Mouse (Mus musculus): Measurements from ENCODE around the gene Arhgdia.
A peak's percentile ranks its signal among the peaks of the same experiment; 100 is the strongest.
"Not testable (repeated sequence)": the region's sequence is repeated elsewhere in the genome, so short reads cannot be mapped to it uniquely, and the experiment has no call there.

Arhgdia gene

DNA sequence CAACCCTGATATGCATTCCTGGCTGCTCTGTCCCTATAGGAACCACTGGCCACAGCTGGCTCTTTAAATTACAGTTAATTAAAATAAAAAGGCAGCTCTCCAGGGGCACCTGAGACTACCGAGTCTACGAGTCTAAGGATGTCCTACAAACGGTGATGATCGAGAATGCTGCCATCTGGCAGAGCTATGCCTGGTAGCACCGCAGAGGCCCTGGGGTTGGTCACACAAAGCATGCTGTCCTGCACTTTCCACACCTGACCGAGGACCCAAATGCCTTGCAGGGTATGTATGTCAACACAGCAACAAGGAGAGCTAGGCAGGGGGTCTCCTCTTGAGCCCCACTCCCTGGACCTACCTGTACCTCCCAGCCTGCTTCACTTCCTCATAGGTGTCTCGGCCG lies 32.6 kb upstream of the Arhgdia start:
- DNase-seq (ENCODE audit: inconsistent ontology term) = no peak

DNA sequence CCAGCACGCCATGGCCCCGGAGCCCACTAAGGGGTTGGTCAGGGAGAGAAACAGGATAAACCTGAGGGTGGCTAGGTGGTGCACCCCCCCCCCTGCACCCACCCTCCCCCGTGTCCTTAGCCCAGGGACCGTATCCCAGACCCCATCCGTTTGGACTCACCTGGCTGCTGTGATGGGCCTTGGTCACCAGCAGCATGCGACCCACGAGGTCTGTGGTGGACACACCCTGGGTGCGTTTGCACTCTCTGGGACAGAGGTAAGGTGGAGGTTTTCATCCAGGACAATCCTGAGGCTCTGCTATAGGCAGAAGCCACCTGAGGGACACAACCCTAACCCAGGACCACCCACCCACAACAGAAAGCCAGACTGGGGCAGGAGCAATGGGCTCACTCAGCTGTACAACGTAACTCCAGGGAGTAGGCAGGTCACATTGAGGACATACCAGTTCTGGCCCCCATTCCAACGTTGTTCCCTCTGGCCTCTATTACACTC lies 32.1 kb upstream of the Arhgdia start:
- DNase-seq (ENCODE audit: inconsistent ontology term) = no peak

DNA sequence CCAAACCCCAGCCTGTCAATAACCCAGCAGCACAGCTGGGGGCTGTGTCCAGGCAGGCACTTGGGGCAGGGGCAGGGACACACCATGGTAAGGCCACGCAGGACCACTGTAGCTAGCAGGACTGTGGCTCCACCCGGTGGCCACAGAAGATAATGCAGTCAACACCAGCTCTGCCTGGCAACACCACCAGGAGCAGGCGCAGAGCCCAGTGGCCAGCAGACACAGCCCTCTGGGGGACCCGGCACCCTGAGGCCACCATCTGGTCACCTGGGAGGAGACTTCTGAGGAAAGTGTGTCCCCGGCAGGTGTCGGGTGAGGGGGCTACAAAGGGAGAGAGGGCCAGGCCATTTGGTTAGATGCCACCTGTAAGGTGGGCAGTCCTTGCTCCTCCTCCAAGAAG lies 31.3 kb upstream of the Arhgdia start:
- DNase-seq (ENCODE audit: inconsistent ontology term) = peak; percentile 71

DNA sequence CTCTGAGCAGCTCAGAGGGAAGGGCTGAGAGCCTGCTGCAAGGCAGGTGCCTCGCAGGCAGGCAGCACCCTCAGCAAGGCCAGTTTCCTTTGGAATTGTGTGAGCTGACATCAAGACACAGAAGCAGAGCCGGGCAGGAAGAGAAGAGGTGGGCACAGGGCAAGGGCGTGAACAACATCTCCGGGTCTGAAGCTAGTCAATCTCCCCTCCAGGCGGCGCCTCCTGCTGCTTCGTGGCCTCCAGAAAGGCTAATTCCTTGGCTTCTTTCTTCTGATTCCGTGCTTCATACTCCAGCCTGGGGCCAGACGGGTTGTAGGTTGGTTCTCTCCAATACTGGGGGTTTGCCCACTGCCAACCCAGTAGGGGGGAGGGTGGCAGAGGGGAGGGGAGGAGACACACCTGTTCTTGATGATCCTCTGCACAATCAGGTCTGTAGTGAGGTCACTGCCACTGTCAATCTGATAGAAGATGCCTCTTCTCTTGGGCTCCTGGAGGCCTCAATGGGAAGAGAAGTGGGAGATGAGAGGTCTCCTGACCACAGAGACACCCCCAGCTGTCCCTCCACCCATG lies 29.1 kb upstream of the Arhgdia start:
- no peak for DNase-seq (ENCODE audit: inconsistent ontology term)

DNA sequence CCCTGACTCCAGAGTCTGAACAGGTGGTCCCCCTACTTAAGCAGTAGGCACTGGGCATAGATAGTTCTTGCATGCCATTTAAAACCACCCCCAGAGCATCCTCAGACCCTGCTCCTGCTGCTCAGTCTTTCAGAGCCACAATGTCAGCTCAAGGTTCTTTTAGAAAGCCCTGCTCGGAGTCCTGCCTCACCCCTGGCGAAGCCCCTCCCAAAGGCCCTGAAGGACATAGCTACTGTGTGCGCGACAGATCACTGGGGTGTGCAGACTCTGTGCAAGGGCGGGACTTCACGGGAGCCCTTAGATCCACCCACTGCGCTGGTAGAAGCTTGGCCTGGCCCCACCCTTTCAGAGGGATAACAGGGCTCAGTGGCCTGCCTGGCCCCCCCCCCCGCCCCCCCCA lies 27.8 kb upstream of the Arhgdia start:
- DNase-seq (ENCODE audit: inconsistent ontology term) = no peak

DNA sequence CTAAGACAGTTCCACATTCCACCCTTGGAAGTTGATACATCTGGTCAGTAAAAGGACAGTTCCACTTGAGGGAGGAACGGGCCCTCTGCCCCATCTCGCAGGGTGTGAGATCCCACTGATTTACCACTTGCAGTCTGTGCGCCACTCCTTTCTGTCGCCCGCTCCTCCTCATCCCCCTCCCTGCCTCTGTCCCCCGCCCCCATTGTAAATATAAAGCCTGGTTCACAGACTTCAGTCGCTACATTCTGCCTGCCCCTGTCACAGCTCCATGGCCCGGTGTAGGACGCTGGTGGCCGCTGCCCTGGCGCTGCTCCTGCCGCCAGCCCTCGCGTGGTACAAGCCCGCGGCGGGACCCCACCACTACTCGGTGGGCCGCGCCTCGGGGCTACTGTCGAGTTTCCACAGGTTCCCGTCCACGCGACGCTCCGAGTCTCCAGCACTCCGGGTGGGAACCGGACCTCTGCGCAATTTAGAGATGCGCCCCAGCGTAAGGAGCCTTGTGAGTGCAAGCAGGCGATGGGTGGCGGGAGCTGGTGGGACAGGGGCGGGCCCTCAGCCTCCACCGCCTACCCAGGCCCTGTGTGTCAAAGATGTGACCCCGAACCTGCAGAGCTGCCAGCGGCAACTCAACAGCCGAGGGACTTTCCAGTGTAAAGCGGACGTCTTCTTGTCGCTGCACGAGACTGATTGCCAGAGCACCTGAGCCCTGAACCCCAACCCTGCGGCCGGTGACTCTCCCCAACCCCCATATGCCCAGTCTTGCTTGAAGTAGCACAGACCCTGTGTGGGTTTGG lies 27.0 kb upstream of the Arhgdia start, which contains the start of gene Npb:
Gene Npb, plus strand, starts transcription at position 237 of the 794 bp plus-strand sequence.
- DNase-seq (ENCODE audit: inconsistent ontology term) = no peak

DNA sequence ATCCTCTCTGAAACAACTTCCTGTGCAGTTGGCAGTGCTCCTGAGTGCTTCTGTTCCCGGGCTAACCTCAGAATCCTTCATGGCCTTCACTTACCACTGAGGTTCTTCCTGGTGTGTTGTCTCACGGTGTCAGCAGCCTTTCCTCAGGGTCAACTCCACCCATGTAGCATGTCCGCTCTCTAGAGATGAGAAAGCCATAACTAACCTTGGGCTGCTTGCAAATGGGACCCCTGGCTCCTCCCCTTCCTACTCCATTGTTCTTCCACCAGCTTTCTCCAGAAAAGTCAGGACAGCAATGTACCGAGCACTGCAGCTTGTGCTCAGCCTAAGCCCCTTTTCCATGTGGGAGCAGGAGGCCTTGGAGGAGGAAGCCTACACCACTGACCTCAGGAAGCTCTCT lies 25.3 kb upstream of the Arhgdia start:
- DNase-seq (ENCODE audit: inconsistent ontology term) = no peak

DNA sequence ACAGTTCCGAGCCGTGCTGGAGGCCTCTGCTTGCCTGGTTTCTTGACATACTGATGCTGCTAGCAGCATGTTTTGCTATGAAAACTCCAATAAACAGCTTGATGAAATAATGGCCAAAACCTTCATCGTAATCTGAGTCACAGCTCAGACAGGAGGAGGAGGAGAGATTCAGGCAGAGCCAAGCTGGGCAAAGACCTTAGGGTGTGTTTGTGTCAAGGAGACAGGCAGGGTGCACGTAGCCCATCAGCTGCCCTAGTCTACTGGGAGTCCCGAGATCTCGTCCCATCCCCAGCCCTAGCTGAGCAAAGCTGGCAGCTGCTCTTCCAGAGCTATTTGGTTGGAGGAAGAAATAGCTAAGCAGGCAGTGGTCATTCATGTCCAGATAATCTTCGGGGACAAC lies 24.2 kb upstream of the Arhgdia start:
- no peak for DNase-seq (ENCODE audit: inconsistent ontology term)

DNA sequence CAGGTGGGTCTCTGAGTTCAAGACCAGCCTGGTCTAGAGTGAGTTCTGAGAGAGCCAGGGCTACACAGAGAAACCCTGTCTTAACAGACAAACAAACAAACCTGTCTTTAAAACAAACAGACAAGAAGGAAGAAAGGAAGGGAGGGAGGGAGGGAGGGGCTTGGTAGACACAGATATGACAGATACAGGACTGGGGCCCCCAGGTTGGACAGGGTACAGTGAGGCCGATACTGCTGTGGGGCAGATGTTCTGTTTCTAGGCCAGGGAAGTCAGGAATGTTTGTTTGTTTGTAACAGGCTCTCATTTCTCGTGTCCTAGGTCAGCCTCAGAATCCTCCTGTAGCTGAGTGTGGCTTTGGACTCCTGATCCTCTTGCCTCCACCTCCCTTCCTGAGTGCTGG lies 22.1 kb upstream of the Arhgdia start:
- DNase-seq (ENCODE audit: inconsistent ontology term) = no peak

DNA sequence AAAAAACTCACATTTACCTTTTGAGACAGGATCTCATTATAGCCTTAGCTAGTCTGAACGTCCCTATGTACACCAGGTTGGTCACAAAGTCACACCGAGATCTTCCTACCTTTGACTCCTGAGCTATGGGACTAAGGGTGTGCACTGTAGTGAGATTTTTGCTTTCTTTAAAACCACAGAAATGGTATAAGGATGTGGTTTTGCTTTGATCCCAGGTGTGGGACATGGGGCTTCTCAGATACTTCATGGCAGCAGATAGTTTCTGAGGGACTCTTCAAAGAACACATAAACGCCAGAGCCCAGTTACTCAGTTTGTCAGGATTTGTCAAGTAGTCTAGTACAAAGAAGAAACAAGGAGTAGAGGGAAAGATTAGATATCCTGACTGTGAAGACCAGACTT lies 19.3 kb upstream of the Arhgdia start:
- DNase-seq (ENCODE audit: inconsistent ontology term) = no peak

DNA sequence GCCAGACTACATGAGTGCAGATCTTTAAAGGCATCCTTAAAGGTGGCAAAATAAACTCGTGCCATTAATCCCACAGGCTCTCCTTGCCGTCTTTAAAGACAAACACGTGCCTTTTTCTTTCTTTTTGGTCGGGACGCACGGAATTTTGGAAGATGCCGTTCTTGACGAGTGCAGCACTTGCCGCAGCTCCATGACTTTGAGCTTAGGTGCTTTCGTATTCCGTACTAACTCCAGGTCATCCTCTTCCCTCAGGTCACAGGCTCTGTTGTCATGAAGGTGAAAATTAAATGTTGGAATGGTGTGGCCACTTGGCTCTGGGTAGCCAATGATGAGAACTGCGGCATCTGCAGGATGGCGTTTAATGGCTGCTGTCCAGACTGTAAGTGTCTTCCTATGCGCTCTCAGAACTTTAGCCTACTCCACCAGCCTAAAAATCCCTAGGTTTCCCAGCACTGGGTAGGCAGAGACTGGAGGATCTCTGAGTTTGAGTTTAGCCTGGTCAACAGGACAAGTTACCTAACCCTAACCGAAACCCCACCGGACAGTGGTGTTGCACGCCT lies 17.6 kb upstream of the Arhgdia start:
- DNase-seq (ENCODE audit: inconsistent ontology term) = no peak

DNA sequence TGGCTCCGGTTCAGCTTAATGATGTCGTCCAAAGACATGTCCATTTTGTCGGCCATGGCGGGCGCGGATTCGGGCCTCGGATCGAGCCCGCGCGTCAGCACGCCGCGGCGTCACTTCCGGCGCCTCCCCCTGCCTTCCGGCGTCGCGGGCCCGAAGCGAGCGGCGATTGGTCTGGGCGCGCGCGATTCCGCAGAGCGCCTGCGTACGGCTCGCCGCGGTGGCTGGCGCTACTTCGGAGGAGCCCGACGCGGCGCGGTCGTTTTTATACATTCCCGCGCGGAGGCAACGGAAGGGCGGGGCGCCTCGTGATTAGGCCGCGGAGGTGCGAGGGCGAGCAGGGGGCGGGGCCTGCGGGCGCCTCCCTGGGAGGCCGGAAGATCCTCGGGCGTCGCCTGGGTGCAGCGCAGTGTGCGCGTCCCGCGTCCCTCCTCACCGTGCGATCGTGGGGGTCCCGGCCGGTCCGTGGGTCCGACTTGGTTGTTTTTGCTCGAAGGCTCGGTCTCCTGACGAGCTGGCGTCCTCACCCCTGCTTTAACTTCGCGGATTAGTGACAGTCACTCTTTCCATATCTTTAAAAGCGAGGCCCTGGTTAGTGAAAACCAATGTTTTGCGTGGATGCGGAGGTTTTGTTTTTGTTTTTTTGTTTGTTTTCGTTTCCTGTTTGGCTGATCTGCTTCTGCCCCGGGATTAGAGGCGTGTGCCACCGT lies 17.0 kb upstream of the Arhgdia start, which contains the start of the genes Alyref and Anapc11:
Gene Alyref, minus strand, starts transcription at position 83 of the 707 bp plus-strand sequence.
Gene Anapc11, plus strand, starts transcription at position 139 of the 707 bp plus-strand sequence.
- DNase-seq (ENCODE audit: inconsistent ontology term) = peak; percentile 97

DNA sequence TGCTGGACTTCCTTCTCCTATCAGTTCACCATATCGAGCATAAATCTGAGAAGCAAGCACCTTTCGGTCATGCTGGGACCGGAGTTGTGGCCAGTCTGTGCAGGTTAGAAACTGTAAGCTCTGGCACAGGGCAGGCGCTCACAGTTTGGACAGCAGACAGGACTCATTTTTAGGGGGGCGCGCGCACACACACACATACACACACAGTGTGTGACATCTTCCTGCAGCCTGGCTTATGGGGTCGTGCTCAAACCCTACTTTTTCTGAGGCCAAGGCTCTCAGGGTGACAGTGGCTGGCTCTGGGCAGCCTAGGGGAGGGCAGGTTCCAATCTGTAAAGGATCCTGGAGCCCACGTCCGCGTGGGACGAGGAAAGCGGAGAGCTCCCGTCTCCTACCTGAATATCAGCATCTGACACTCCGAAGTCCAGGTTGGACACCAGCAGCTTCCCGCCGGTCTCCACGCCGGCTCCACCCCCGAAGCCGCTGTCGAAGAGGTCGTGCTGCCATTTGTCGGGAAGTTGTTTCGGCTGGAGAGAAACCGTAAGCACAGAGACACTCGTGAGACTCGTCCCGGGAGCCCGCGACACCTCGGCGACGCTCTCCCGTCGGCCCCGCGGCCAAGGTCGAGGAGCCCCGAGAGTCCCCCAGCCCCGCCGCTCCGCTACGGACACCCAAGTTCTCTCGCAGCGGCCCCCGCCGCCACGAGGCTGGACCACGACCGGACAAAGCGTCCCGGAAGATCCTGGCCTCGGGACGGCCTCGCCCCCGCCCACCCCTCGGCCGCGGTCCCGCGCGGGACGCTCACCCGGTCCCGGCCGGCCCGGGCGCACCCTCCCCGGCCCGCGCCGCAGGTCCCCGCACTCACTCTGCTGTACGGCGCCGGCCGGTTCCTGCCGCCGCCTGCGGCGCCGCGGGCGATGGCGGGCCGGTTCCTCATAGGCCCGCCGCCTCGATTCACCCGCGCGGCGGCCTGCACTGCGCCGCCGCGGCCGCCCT lies 16.1 kb upstream of the Arhgdia start:
- no peak for DNase-seq (ENCODE audit: inconsistent ontology term)

DNA sequence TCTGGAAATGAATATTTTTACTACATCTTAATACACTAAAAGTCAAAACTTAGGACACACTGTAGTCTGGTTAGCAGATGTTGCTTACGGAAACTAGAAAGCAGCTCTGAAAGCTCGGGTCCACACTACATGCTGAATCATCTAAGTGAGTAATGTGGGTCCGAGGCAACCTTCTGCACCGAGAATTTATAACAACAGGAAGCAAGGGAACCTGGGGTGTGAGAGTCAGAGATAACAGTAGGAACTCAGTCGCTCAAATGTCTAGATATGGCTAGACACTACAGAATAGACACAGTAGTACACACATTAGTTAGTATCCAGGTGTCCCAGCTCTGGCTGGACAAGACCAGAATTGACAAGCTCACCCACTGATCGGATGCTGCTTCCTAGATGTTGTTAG lies 7.1 kb upstream of the Arhgdia start:
- DNase-seq (ENCODE audit: inconsistent ontology term) = no peak

DNA sequence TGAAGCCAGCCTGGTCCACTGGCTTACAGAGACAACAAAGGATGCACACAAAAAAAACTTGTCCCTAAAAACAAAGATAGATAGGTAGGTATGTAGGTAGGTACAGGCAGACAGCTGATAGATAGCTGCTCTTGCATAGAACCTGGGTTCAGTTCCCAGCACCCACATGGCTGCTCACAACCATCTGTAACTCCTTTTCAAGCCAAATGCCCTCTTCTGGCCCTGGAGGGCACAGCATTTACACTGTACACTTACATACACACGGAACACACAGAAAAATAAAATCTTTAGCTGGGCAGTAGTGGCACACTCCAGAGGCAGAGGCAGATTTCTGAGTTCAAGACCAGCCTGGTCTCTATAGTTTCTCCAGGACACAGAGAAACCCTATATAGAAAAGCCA lies 2.5 kb upstream of the Arhgdia start:
- DNase-seq (ENCODE audit: inconsistent ontology term) = no peak

DNA sequence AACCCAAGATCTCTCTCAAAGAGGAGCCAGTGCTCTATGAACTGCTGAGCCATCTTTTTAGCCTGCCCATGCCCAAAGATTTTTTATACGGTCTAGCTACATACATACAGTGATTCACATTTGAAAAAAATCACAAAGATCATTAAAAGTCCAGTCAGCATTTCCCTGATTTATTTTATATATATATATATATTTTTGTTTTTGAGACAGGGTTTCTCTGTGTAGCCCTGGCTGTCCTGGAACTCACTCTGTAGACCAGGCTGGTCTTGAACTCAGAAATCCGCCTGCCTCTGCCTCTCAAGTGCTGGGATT lies 1.5 kb upstream of the Arhgdia start:
- DNase-seq (ENCODE audit: inconsistent ontology term) = not testable (repeated sequence)

DNA sequence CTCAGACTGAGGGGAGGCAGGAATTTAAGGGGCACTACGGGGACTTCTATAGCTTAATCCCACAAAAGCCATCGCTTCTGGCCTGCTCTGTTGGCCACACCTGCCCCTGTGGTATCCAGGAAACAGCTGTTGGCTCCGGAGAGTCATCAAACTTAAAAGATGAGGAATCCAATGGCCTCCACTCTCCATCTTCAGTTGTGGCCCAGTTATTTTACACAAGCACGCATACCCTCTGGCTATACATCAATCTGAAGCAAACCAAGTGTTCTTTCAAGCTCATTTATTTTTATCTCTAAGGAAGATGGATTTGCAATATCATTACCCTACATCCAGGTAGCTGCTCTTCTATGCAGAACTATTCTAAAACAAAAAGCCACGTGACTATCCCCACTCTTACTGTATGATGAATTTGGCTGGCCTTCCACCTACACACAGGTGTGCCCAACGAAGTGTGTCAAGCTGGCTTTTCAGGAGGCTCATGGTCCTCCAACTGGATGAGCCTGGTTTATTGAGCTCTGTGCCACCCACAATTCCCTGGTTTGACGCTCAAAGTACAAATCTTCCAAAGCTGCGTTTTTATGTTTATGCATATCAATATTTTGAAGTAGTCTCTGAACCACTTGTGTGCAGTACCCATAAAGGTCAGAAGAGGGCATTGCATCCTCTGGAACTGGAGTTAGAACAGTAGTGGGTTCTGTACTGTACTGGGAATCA lies 1.0 kb upstream of the Arhgdia start:
- DNase-seq (ENCODE audit: inconsistent ontology term) = no peak

DNA sequence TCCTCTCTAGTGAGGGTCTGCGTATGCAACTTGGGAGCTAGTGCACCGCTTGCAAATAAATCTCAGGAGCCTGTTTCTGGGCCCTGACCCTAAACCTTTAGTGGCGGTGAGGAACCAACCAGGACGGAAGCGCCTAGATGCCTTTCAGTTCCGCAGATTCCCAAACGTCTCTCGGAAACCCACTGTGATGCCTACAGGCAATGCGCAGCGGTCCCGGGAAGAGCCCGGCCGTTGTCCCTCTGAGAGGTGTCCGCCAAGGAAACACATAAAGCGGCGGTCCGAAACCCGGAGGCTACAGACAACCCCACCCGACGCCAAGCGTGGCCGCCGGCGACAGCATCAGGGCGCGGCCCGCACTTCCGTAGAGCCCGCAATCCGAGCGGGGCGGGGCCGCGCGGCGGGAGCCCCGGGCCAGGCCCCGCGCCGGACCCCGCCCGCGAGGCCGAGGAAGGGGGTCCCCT lies 523 bp downstream of the Arhgdia start:
- peak; percentile 40 for DNase-seq (ENCODE audit: inconsistent ontology term)

DNA sequence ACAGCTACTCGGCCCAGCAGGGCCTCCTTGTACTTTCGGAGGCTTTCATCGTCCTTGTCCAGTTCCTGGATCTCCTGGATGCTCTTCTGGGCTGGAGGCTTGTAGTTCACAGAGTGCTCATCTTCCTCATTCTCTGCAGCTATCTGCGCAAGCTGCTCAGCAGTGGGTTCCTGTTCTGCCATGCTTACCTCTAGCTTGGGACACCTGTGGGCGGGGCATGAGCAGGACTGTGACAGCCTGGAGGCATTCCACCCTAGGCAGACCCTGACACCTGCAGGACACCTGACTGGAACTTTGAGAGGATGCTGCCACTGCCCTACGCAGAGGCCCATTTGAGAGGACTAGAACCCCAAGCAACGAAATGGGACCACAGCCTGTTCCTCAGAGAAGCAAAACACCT lies 1.2 kb downstream of the Arhgdia start:
- DNase-seq (ENCODE audit: inconsistent ontology term) = peak; percentile 12

DNA sequence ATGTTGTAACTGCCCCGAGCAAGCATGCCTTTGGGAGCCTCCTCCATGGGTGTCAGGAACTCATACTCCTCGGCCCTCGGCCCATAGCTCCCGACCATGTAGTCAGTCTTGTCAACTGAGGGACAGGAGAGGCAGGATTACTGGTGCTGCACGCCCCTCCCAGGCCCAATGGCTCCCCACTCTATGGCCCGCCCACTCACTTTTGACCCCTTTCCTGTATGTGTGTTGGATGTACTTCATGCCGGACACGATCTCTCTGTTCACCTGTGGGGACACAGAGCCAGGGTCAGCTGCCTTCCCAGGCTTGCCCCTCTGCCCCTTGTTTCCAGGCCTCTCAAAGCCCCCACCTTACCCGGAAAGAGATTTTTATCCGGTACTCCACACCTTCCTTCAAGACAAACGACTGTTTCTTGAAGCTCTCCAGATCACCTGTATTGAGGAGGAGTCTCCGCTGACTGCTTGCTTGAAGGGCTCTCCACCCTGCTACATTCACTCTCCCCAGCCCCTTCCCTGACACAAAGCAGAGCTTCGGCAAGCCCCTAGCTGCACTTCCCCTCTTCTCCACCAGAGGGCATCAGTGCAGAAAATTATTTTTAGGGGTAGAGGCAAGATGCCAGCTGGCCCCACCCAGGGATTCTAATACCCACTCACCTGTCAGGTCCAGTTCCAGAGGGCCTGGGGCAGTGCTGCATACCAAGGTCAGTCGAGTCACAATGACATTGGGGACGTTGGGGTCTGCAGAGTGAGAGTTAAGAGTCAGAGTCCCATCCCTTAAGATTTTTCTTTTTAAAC lies 1.9 kb downstream of the Arhgdia start:
- DNase-seq (ENCODE audit: inconsistent ontology term) = peak; percentile 41

Data from Muller cell, postnatal 12 days (primary cell).